1 mouse cellular context compared by ENCODE assay signal in the genomic region with DNA sequence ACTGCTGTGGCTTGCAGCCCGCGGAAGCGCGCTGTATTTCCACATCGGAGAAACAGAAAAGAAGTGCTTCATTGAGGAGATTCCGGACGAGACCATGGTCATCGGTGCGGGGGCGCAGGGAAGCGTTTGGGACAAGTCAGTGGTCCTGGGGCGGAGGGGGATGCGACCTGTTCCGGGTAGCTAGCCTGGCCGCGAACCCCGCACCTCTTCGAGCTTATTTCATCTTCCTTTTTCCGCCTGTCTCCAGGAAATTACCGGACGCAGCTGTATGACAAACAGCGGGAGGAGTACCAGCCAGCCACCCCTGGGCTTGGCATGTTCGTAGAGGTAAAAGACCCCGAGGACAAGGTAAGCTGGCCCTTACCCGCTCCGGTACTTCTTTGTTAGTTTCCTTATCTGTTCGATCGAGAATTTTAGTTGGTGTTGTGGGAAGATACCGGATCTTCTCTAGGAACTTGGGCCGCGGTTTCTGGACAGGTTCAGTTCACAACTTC.
TF ChIP-seq lines count a peak whose summit lies in the region.

No protein-coding gene starts in this region.

TF ChIP-seq in CH12.LX, 34 proteins besides CTCF, POLR2A, EP300 and RAD21:
- TF ChIP-seq BHLHE40 (IDR thresholded peaks at IDR 0.05; ENCODE audit: low read depth, low read length) (no peak), CHD1 (IDR thresholded peaks at IDR 0.05; ENCODE audit: low read depth, low read length) (no peak), HCFC1 (IDR thresholded peaks at IDR 0.05; ENCODE audit: low read depth, low read length) (no peak), E2F4 (IDR thresholded peaks at IDR 0.05; ENCODE audit: insufficient replicate concordance, low read depth, low read length) (no peak), MYC (IDR thresholded peaks at IDR 0.05; ENCODE audit: low read depth, low read length) (no peak), ZNF384 (IDR thresholded peaks at IDR 0.05; ENCODE audit: low read depth, low read length) (no peak), MAFK (IDR thresholded peaks at IDR 0.05; ENCODE audit: insufficient replicate concordance, low read length) (no peak), ZC3H11A (IDR thresholded peaks at IDR 0.05; ENCODE audit: low read depth, low read length) (no peak), SMC3 (IDR thresholded peaks at IDR 0.05; ENCODE audit: low read depth, low read length) (no peak), USF2 (conservative IDR thresholded peaks at IDR 0.05; ENCODE audit: low read depth, low read length) (no peak), MAX (IDR thresholded peaks at IDR 0.05; ENCODE audit: low read length) (no peak), NRF1 (IDR thresholded peaks at IDR 0.05; ENCODE audit: low read depth, low read length) (no peak), UBTF (IDR thresholded peaks at IDR 0.05; ENCODE audit: low read depth, low read length) (no peak)
TF ChIP-seq in CH12.LX: peak in this region for 0.
